Mouse (Mus musculus): Measurements from ENCODE around the gene Acad9. TPM values are rescaled to one million over a fixed set of nuclear protein-coding genes. Genes with fewer than 3 reads are reported as not detected.
A peak's percentile ranks its signal among the peaks of the same experiment; 100 is the strongest.

Acad9 gene
- total RNA-seq (2021) (10 to 100 TPM; 33.8 to 48.2 TPM), polyA plus RNA-seq (2012; rRNA removed) (21.6 and 24.4 TPM in 2 replicates)
- long read RNA-seq, transcript Acad9-201 (18 exons, 3,930 nt), result major isoform, 54 of 56 reads
- long read RNA-seq, partial matches to known transcripts, result 1 of 56 reads
- long read RNA-seq, other reads (novel, unspliced or antisense), result 1 of 56 reads

DNA sequence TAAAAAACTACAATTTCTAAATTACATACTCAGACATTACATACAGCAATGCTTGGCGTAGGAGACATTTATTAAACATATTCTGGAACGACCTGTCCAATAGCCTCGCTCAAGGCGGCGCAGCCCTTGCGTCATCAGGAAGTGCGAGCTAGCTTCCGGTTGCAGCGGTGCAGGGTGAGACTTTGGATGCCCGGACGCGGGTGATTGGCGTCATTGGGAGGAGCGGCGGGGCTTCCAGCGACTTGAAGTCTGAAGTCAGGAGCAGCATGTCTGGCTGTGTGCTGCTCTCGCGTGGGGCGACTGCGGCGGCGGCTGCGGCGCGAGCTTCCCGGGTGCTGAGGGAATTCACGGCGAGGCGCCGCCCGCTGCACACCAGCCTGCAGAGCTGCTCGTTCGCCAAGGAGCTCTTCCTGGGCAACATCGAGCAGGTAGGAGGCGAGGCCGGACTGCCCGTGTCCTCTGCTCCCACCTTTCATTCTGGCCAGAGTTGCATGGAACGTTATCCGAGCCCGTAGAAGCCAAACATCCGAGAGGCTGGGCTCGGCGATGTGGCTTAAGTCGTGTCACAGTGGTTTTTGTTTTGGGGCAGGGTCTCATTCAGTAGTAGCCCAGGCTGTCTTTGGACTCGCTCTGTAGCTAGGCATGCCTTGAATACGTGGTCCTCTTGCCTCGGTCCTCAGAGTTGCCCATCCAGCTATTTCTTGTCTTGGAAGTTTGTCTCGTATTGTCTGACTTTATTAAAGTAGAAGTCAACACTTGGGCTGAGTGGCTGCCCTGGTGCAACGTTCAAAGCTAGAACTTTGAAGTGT is at the start of gene Acad9:
TSS of gene Acad9 (plus strand) at position 137 of the 809 bp plus-strand sequence.
- DNase-seq, result peak; percentile 96

DNA sequence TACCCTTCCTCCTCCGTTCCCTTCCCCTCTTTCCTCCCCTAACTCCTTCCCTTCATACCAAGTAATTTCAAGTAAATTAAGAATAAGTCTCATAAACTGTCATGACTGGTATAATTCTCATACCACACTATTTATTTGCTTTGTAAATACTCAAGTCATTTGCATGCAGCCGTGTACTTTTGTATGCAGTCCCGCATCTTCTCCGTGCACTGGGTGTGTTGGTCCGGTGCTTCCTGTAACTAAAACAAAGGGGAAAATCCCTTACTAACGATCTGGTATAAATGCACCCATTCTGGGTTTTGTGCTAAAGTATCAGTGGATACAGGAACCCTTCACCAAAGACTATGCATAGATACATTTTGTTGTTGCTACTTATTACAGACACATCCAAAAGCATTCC is 40.0 kb upstream of the Acad9 start:
- DNase-seq, result no peak

DNA sequence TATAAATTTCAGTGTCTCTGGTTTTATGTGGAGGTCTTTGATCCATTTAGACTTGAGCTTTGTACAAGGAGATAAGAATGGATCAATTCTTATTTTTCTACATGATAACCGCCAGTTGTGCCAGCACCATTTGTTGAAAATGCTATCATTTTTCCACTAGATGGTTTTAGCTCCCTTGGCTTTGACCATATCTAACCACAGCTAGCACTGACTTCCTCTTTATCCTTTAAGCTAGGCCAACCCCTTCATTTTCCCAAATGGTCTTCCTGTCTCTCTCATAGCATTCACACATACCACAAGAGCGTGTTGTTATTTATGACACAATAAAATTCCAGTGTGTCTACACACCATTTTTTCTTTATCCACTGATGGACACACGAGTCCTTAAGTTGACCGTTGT is 35.8 kb upstream of the Acad9 start:
- DNase-seq, result no peak

DNA sequence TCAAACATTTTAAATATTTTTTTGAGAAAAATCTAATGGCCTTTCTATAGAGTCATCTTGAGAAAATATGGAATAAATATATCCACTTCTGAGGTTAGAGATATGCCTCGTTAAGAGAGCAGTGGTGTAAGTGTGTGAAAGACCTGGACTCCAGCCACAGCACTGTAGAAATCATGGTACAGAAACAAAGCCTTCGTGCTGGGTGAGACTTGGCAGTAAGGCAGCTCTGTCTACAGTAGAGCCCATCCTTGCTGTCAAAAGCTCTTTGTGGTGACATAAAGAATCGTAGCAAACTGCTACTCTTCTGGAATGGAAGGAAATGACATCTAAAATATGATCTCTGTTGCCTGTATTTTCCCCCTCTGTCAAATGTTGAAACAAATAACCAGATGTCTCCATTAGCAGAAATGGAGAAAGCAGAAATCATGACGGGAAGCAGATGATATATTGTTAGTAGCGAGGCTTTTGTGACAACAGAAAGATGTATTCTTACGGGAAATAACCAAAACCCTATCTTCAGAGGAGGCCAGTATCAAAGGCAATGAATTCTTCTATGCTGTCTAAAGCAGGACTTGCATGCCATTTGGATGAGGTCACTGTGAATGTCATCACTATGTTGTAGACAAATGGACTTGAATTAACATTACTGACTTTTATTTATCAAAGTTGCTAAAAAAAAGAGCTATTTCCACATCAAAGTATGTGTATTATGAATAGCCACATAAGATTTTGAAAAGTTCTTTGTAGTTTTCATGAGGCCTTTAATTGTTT is 33.9 kb upstream of the Acad9 start:
- DNase-seq, result peak; percentile 6

- DNase-seq, result peak; percentile 13
Measured at GRCm38 (mm10) chr3:36044520-36044919, 21.3 kb upstream of the Acad9 start.

DNA sequence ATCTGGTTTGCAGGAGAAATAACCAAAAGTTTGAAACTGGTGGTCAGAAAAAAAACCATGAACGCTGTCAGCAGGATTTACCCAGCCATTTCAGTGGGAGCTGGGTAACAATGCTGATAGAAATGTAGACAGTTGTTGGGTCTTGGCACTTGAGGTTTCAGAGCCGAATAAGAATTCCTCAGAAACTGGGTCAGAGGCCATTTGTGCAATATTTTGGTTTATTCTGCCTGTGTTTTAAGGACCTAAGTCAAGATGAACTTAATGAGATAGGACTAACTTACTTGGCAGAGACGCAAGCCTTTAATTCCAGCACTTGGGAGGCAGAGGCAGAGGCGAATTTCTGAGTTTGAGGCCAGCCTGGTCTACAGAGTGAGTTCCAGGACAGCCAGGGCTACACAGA is 20.7 kb upstream of the Acad9 start:
- DNase-seq, result no peak

DNA sequence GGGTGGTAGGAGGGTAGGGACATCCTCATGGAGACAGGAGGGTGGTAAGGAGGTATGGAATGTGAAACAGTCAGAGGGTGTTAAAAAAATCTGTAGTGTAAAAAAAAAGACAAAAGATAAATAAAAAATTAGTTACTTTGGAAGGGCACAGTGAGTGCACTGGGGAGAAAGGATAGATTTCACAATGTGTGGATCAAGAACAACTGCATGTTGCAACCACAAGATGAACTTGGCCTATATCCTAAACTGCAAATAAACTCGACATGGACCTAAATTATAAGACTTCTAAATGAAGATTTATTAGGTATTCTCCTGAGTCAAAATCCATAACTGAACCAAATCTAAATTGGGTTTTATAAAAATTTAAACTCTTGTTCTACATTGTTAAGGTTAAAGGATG is 16.7 kb upstream of the Acad9 start:
- DNase-seq, result peak; percentile 10

- DNase-seq, result no peak
Measured at GRCm38 (mm10) chr3:36053447-36053846, 12.3 kb upstream of the Acad9 start, which contains the start of gene Ccdc144b. Gene Ccdc144b, minus strand, starts transcription at chr3:36053547.

DNA sequence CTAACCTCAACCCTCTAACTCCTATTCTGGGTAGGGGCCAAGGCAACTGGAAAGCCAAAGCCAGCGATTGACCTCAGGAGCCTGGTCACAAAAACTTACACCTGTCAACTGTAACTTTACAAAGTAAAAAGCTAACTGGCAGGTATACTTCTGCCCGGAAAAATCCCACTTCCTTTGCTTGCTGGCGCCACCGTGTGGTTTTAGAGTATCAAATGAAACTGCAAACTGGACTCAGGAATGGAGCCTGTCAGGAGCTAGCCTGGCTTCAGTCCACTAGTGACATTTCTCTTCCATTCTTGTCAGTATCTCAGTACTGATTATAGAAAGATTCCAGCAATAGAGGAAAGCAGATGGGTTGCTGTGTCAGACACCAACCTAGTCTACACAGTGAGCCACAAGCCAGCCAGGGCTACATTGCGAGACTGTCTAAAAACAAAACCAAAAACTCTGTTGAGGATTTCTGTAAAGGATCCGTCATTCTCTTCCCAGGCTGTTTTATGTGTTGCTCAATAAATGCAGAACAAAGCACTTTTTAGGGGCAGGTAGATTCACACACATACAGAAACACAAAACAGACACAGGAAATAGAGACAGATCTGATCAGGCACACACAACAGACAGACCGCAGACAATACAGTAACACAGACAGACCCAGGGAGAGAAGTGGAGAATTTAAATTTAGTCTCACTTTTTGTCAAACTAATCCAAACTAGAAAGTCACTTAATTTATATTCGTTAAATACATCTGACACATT is 5.5 kb upstream of the Acad9 start:
- peak; percentile 69 for DNase-seq

GRCm38 (mm10) chr3:36064592-36065061 is 1.2 kb upstream of the Acad9 start:
- no peak for DNase-seq

DNA sequence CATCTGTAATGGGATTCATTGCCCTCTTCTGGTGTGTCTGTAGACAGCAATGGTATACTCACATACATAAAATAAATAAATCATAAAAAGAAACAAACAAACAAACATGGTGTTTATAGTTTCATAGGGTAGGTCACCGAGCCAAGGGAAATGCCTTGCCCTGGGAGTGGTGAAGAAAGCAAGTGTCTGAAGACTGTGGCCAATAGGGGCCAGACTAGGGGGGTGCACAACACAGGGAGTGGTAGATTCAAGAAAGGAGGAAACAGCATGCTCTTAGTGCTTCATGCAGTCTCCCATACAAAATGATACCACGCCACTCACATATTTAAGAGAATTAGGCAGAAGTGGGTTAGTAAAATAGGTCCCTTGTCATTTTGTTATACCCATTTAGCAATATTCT is 613 bp upstream of the Acad9 start:
- no peak for DNase-seq

DNA sequence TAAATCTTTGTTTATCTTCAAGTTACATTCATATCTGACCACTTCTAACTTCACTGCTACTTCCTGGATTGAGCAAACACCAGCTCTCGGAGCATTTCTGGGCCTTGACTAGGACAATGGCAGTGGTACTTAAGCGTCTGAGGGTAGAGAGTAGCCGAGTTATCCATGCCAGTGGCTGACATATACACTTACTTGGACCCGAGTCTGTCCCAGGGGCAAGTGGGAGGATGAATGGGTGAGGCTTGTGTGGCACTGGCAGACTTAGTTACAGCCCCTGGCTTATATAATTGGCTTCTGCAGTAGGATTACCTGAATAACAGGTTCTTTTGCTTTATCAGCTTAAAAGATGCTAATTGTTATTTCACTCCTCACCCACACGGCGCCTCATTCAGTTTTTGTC is 2.0 kb downstream of the Acad9 start:
- DNase-seq, result no peak

DNA sequence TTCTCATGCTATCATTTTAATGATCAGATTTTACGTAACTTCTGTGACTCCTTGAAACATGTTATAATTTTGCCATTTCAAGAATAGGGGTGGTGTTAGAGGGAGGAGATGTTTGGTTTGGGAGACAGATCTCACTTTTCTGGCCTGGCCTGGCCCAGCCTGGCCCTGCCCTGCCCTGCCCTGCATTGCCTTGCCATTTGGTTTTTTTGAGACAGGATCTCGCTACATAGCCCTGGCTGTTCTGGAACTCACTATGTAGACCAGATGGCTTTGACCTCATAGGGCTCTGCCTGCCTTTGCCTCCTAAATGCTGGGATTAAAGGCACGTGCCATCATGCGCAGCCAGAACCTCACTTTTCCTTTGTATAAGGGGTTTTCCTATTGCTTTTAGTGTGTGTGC is 4.7 kb downstream of the Acad9 start:
- no peak for DNase-seq

GRCm38 (mm10) chr3:36071047-36071446 is 5.3 kb downstream of the Acad9 start:
- no peak for DNase-seq

DNA sequence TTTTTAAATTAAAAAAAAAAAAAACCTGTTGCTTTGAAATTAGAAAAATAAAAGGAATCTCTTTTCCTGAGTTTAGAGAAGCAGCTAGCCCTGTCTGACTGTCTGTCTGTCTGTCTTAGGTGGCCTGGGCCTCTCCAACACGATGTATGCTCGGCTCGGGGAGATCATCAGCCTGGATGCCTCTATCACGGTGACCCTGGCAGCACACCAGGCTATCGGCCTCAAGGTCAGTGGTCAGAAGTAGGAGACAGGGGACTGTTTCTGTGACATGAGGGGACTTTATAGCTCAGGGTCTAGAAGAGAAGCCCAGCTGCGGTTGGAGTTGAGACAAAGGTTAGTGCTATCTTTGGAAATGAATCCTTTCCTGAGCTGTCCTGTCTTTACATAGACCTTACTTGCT is 8.5 kb downstream of the Acad9 start:
- DNase-seq, result no peak

DNA sequence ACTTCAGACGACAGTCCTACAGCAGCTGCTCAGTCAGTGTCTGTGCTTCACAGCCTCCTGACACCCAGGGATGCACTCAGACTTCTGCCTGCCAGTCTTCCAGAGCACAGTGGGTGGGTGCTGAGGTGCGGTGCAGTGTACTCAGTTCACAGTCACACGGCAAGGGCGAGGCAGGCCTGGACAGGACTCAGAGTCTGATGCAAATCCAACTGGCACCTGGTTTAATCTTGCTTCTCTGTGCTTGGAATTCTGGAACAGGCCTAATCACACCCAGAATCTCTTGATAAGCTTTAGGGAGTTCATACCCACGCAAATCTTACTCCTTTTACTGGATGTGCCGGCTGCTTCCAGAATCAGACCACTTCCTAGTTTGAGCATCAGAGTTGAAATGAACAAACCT is 9.7 kb downstream of the Acad9 start:
- no peak for DNase-seq

DNA sequence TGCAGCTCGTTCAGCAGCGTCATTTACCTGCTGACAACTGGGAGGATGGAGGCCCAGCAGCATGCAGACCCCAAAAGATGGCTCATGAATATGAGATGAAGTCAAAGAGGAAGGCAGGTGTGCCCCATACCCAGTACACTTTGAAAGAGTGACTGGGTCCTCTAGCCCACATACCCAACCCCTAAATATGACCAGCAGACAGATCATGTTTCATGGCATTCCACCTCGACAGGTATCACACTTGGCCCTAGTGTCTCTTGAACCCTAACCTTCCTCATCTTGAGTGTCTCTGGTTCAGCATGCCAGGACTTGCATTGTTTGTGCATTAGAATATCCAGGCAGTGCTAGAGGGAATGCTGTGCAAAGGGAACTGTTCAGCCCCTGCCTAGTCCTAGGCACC is 11.6 kb downstream of the Acad9 start:
- no peak for DNase-seq

GRCm38 (mm10) chr3:36079886-36080285 is 14.1 kb downstream of the Acad9 start:
- DNase-seq, result no peak

DNA sequence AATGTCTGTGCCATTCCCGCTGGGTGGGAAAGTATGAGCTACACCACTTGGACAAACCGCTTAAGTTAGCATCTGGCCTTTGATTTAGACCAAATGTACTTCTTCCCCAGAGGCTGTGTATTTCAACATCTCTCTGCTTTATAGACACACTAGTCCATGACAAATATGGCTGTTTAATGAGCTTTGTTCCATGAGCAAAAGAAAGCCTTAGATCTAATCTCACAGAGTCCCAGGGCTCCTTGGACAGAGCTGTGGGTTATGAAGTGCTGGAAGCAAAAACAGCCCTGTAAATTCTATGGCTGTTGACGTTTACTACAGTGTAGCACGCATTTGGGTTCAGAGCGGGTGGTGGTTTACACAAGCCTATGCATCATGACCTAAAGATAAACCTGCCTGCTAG is 15.0 kb downstream of the Acad9 start:
- no peak for DNase-seq

DNA sequence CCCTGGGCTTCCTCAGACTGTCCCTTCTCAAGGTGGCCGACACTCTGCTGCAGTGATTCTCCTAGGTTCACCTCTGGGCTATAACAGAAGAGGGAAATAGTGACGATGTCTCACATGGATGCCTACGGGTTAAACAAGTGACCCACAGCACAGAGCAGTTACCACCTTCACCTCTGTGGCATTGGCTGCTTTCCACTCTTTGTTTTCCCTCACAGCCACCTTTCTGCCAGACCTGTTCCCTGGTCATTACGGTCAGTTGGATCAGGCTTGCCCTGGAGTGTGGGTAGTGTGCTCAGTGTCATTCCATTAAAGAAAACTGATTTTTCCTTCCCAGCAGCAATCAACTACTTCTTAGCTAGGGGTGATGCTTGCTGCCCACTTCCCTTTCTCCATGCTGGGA is 17.1 kb downstream of the Acad9 start:
- DNase-seq, result no peak

GRCm38 (mm10) chr3:36083381-36083780 is 17.6 kb downstream of the Acad9 start:
- DNase-seq, result no peak

- DNase-seq, result no peak
Measured at GRCm38 (mm10) chr3:36085394-36085793, 19.6 kb downstream of the Acad9 start.
